Mouse (Mus musculus) thymus, postnatal 14 days (tissue): ENCODE results near the gene Gm29797.

ENCODE experiments used
- DNase-seq: peaks from one replicate; pipeline ENCODE4 v3.0.0; 2021

The Gm29797 gene

GRCm38 (mm10) chr2:181674934-181675333 lies 18.1 kb downstream of the Gm29797 start:
- DNase-seq = no peak

DNA sequence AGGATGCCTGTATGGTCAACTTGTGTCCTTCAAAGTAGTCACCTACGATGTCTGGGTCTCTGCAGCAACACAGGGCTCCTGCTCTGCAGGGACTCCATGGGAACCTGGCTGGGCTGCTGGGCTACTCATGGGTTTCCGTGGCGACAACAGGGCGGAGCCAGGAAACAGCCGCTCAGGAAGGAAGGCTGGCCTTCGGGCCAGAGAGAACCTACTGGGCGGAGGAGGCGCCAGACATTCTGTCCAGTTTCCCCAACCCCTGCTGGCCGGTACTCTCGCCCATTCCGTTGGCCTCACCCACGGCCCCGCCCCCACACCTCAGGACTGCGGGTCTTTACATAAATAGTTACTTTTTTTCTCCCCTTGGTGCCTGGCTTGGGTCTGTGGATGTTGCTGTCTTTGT lies 18.6 kb downstream of the Gm29797 start:
- DNase-seq = no peak

GRCm38 (mm10) chr2:181676424-181676823 lies 19.6 kb downstream of the Gm29797 start:
- DNase-seq = no peak

DNA sequence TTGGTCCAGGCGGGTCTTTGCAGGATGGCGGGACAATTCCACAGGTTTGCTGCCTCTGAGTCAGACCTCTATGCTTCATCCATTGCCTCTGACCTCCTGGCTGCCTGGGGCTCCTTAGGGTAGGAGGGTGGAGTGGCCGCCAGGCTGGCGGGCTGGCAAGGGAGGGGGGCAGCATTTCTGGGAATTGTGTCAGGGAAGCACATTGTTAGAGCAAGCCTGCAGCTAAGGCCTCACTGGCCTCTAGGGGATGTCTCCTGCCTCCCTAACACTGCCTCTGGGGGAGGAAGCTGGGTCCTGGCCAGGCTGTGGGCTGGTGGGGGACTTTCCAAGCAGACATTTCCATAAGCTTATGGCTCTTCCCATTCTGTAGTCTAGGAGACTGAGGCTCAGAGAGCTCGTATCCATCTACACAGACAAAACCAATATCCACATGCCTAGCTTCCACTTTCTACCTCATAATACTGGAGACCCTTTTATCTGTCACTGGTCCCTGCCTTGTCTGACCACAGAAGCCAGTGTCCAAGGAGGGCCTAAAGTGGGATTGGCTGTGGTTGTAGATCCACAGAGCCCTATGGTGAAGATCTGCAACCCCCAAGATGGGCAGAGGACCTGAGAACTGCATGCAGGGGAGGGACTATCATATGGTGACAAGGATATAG lies 20.4 kb downstream of the Gm29797 start:
- no peak for DNase-seq

- DNase-seq = no peak
Observed at GRCm38 (mm10) chr2:181677755-181678098, 20.9 kb downstream of the Gm29797 start.

GRCm38 (mm10) chr2:181678780-181679179 lies 21.9 kb downstream of the Gm29797 start:
- DNase-seq = peak; percentile 78

DNA sequence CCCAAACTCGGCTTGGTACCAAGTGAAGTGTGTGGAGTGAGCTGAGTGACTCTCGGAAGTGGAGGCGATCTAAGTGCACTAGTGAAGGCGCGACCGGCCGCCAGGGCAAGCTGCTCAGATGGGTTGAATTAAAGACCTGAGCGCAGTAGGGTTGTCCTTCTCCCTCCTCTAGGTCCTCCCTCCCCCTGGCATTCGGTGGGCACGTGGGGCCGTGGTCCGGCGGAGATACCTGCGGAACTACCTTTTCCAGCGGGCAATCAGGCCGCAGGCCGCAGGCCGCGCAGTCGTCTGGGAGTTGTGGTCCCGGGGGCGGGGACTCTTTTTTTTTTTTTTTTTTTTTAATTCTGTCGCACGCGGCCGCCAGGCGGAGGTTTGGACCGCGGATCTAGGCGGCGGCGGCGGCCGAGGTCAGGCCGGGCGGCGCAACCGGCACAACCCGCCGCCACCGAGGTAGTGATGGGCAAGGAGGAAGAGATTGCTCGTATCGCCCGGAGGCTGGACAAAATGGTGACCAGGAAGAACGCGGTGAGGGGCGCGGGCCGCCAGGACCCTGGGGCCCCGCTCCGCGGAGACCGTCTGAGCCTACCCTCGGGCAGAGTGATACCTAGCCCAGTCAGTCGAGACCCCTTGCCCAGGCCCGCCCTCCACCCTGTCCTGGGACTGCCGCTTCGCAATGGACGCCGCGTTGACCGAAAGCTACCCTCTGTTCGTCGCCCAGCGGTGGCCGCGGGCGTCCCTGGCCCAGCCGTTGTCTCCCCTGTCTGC lies 23.3 kb downstream of the Gm29797 start, which contains the start of gene Tcea2:
Gene Tcea2, plus strand, starts transcription at position 360 of the 765 bp plus-strand sequence.
- DNase-seq = peak; percentile 70

GRCm38 (mm10) chr2:181680716-181681117 lies 23.9 kb downstream of the Gm29797 start:
- DNase-seq = no peak

DNA sequence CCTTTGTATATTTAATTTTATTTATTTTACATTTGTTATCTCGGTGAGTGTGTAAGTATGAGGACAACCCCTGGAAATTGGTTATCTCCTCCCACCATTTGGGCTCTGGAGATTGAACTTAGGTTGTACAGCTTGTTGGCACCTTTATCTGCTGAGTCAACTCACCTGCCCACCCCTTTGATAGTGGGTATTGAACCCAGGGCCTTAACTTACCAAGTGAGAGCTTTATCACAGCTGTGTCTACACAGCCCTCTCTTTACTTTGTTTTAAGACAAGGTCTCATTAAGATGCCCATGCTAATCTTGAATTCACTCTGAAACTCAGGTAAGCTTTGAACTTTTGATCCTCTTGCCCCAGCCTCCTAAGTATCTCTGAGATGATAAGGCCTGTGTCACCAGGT lies 25.1 kb downstream of the Gm29797 start:
- no peak for DNase-seq

DNA sequence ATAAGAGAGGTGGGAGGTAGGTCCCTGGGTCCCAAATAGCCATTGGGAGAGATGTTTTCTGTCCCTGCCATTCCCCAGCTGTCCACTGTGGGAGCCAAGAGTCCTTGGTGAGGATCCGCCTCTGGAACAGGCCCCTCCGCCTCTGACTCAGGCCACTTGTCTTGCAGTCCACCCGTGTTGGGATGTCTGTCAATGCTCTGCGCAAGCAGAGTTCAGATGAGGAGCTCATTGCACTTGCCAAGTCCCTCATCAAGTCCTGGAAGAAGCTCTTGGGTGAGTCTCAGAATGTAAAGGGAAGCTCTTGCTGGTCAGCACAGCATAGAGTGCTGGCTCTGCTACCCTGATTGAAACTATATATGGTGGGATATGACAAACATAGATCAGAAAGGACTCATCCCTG lies 26.5 kb downstream of the Gm29797 start:
- DNase-seq = no peak

DNA sequence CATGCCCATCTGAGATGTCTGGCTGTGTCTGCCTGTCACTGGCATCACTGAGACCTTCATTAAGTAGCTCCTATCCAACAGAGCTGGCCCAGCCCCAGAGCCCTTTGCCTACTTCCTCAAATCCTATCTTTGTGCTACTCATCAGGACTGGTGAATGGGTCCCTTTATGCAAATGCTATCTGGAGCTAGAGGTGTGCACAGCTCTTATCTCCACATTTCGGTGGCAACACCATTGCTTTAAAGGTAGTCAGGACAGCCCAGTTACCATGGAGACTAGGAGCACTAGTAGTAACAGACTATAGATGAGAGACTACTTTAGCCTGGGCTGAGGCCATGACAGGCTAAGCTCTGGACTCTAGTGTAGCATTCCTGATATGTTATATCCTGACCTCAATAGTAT lies 27.9 kb downstream of the Gm29797 start:
- no peak for DNase-seq

DNA sequence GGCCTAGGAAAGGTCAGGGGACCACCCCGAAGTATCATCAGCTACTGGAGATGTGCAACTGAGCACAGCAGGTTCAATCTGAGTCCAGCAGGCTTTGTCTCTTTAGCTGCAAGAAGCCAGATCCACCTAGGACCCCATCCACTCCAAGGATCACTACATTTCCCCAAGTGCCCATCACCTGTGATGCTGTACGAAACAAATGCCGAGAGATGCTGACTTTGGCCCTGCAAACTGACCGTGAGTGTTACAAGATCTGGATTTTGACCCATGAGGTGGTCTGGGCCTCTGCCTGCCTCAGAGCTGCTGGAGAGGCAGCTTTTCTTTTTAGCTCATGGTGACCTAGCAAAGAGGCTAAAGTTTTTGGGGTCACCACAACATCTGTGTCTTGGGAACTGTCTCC lies 28.9 kb downstream of the Gm29797 start:
- no peak for DNase-seq

GRCm38 (mm10) chr2:181687586-181687985 lies 30.8 kb downstream of the Gm29797 start:
- DNase-seq = no peak

- peak; percentile 45 for DNase-seq
Observed at GRCm38 (mm10) chr2:181689466-181690160, 32.8 kb downstream of the Gm29797 start.

DNA sequence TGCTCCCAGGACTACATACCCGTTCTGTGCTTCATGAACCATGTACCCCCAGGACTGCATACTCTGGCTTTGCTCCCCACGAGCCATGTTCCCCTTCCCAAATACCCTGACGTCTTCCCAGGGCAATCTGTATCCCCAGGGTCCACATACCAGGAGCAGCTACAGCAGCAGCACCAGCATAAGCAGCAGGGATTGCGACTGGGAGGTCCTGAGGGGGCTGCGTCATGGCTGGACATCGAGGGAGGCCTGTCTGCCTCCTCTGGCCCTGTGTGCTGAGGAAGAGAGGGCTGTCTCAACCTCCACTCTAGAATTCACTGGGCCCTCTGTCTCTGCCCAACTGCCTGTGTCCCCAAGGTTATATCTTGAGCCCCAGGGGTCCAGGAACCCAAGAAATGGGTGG lies 34.2 kb downstream of the Gm29797 start:
- no peak for DNase-seq

- peak; percentile 53 for DNase-seq
Observed at GRCm38 (mm10) chr2:181691571-181691970, 34.7 kb downstream of the Gm29797 start.

GRCm38 (mm10) chr2:181692304-181692703 lies 35.5 kb downstream of the Gm29797 start:
- no peak for DNase-seq

GRCm38 (mm10) chr2:181693339-181694280 lies 36.8 kb downstream of the Gm29797 start, which contains the start of gene Rgs19:
TSS of gene Rgs19 (minus strand) at chr2:181693977.
- peak; percentile 93 for DNase-seq

DNA sequence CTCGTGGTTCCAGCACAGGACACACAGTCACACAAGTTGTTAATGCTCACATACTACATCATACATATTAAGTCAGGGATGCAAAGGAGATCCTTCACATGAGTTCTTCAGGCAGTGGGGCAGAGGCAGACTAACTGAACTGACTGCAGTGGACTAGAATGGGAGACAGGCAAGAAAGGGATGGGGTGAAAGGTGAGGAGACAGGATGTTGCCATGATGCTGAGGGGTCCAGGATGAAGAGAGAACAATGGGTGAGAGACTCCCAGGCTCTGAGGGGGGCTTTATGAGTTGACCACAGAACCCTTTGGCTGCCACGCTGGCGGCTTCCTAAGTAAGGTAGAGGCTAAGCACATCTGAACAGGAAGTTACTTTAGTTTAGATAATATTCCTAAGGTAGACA lies 37.7 kb downstream of the Gm29797 start:
- DNase-seq = no peak

DNA sequence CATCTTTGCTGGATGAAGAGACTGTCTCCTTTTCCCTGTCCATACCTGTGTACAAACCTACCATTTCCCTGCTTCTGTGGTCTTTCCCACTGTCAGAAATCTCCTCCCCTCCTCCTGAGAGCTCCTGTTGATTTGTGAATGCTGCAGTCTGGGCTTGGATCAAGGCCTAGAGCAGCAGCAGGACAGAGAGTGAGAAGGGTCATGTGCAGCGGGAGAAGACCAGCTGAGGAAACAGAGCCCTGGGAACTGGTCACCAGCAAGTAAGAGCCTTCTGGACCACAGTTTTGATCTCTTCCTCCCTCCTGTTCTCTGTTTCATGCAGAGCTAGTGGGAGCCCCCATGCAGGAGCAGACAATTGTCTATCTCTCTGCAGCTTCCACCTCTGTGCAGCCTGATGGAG lies 38.9 kb downstream of the Gm29797 start:
- DNase-seq = no peak

DNA sequence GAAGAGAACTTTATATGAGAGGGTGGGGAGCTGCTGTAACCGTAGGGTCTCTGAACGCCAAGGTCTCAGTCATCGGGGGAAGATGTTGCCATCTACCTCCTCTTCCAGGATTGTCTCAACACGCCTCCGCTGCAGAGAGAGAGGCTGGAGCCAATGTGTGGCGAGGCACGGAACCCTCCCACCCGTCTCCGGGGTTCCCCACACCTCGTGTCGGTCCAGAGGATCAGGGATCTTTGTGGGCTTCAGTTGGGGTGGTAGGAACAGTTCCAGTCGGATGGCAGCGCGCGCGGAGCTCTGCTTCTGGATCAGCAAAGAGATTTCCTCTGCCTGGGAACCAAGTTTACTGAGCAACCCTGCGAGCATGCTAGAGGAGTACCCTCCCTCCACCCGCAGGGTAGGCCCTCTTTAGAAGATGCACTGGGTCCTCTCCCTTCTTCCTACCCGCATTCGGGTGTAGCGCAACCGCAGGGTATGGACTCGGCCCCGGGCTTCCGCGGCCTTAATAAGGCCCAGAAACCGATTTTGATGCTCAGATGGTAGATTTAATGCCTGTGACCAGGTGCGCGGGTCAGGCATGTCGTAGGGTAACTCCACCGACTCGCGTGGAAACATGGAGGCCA lies 40.1 kb downstream of the Gm29797 start:
- DNase-seq = no peak

DNA sequence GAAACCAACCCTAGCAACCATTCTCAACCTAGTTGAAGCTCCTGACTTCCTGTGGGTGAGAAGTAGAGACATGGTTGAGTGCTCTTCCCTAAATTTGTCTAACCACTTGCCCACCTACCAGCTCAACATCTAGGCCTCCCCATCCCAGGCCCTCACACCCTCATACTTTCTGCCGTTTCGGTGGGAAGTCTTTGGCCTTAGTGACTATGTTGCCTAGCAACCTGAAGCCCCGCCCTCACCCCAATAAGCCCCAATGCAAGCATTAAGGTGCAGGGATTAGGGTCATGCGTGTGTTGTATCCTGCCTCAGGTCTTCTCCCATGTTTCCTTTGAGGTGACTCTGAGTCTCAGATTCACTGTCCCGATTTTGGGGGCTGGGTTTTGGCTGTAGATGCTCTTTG lies 41.4 kb downstream of the Gm29797 start, which contains the start of gene Lkaaear1:
Gene Lkaaear1, minus strand, starts transcription at position 202 of the 400 bp plus-strand sequence.
- no peak for DNase-seq
